Mouse (Mus musculus) 3134 (cell line): Measurements from ENCODE around the gene Cdc37.
A peak's percentile ranks its signal among the peaks of the same experiment; 100 is the strongest.
"Not testable (repeated sequence)": the region's sequence is repeated elsewhere in the genome, so short reads cannot be mapped to it uniquely, and the experiment has no call there.

Experiments
- DNase-seq: peaks from one replicate; pipeline ENCODE4 v3.0.0-alpha.2; 2011; ENCODE audit warnings: low spot score; ENCODE audit not compliant: insufficient read length; ENCODE audit errors: extremely low read depth

Cdc37 gene

GRCm38 (mm10) chr9:21149654-21150419, at the start of gene Cdc37:
Gene Cdc37, minus strand, starts transcription at chr9:21149982.
- DNase-seq, result peak; percentile 96

GRCm38 (mm10) chr9:21198960-21199359, 49.2 kb upstream of the Cdc37 start:
- DNase-seq, result no peak

GRCm38 (mm10) chr9:21197981-21198380, 48.2 kb upstream of the Cdc37 start:
- no peak for DNase-seq

GRCm38 (mm10) chr9:21196521-21197433, 47.0 kb upstream of the Cdc37 start:
- DNase-seq, result no peak

- DNase-seq, result not testable (repeated sequence)
Observed at GRCm38 (mm10) chr9:21195736-21196505, 46.1 kb upstream of the Cdc37 start.

GRCm38 (mm10) chr9:21194787-21195493, 45.2 kb upstream of the Cdc37 start:
- no peak for DNase-seq

GRCm38 (mm10) chr9:21193786-21194185, 44.0 kb upstream of the Cdc37 start:
- no peak for DNase-seq

- DNase-seq, result no peak
Observed at GRCm38 (mm10) chr9:21190670-21191069, 40.9 kb upstream of the Cdc37 start.

- DNase-seq, result no peak
Observed at GRCm38 (mm10) chr9:21189905-21190304, 40.1 kb upstream of the Cdc37 start.

GRCm38 (mm10) chr9:21185436-21185835, 35.7 kb upstream of the Cdc37 start:
- no peak for DNase-seq

- no peak for DNase-seq
Observed at GRCm38 (mm10) chr9:21184733-21185132, 35.0 kb upstream of the Cdc37 start.

- peak; percentile 72 for DNase-seq
Observed at GRCm38 (mm10) chr9:21183905-21184413, 34.2 kb upstream of the Cdc37 start.

GRCm38 (mm10) chr9:21183421-21183820, 33.6 kb upstream of the Cdc37 start:
- peak; percentile 34 for DNase-seq

GRCm38 (mm10) chr9:21181421-21182220, 31.8 kb upstream of the Cdc37 start:
- no peak for DNase-seq

GRCm38 (mm10) chr9:21180841-21181240, 31.1 kb upstream of the Cdc37 start:
- no peak for DNase-seq

GRCm38 (mm10) chr9:21180402-21180801, 30.6 kb upstream of the Cdc37 start:
- no peak for DNase-seq

- no peak for DNase-seq
Observed at GRCm38 (mm10) chr9:21172364-21172763, 22.6 kb upstream of the Cdc37 start.

GRCm38 (mm10) chr9:21169157-21169556, 19.4 kb upstream of the Cdc37 start:
- no peak for DNase-seq
